Mouse (Mus musculus): ENCODE measurements around the gene Runx1.

Runx1 gene

GRCm38 (mm10) chr16:92744172-92744777, 81.7 kb downstream of the Runx1 start:
- no peak for DNase-seq

- DNase-seq = no peak
These were observed 82.2 kb downstream of the Runx1 start for GRCm38 (mm10) chr16:92743755-92744154.

- no peak for DNase-seq
These were observed 84.6 kb downstream of the Runx1 start for GRCm38 (mm10) chr16:92741342-92741741.

DNA sequence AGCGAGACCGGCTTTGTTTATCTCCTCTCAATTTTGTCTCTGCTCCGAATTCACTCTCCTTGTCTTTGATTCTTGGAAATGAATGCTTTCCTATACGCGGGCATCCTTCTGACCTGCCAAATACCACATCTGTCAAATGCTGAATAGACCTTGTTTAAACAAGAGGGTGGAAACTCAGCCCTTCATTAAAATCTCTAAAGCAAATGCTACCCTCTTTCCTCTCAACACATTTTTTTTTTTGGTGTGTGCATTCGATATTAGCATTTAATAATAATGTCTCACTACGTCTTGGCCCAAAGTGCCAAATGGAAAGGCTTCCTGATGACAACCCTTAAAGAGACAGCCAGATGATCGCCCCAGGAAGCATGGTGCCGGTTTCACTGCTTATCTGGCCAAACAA, 85.4 kb downstream of the Runx1 start:
- no peak for DNase-seq

GRCm38 (mm10) chr16:92739997-92740396, 86.0 kb downstream of the Runx1 start:
- DNase-seq = no peak

DNA sequence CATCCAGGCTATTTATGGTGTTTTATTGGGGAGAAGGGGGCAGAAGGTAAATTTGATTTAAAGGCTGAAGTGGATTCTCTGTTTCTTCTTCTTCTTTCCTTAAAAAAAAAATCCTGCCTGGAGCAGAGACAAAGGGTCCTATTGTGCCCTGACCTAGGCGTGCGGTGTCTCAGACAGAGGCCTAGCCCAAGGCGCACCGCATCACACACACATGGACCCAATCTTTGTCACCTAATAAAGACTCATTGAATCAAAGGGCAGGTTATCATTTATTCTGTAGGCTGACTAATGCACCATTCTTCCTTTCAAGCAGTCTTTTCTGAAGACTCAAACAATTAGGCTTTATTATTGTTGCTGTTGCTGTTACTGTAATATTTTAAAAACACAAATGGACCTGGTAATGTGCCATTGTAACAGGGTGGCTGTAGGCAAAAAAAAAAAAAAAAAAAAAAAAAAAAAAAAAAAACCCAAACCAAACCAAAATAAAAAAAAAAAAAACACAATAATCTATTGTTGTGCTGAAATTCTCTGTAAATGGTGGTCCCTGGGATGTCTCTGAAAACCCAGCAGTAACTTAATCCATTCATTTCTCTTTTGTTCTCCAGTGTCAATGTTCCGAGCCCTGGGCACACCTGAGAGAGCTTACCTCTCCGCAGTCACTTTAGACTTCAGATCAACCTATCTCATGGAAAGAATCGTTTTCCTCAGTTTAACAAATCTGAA, 86.7 kb downstream of the Runx1 start:
- DNase-seq = no peak

DNA sequence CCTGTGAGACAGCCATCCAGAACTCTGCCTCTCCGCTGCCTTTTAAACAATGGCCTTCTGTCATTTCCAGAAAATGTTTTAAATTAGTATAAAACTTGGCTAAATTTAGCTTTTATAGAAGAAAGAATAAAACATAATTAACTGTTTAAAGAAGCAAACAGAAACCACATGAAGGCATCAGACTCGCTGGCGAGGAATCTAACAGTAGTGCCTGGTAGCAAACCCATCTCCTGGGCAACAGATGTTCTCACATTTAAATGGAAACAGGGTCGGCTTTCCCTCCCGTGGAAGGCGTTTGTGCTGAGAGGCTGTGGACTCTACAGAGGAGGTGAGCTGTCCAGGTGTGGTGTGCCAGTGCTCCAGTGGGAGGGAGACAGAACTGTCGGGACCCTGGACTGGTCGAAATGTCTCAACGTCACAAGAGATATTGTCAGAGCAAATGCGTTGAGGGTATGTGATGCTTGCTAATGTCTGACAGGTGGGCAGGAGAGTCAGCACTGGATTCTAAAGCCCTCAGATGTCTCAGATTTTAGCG, 87.4 kb downstream of the Runx1 start:
- no peak for DNase-seq

GRCm38 (mm10) chr16:92726870-92727269, 99.1 kb downstream of the Runx1 start:
- no peak for DNase-seq

GRCm38 (mm10) chr16:92724526-92724925, 101.4 kb downstream of the Runx1 start:
- no peak for DNase-seq

GRCm38 (mm10) chr16:92720678-92721077, 105.3 kb downstream of the Runx1 start:
- DNase-seq = no peak

GRCm38 (mm10) chr16:92719725-92720124, 106.2 kb downstream of the Runx1 start:
- DNase-seq = no peak

- DNase-seq = no peak
These were observed 110.1 kb downstream of the Runx1 start for GRCm38 (mm10) chr16:92715599-92716483.

DNA sequence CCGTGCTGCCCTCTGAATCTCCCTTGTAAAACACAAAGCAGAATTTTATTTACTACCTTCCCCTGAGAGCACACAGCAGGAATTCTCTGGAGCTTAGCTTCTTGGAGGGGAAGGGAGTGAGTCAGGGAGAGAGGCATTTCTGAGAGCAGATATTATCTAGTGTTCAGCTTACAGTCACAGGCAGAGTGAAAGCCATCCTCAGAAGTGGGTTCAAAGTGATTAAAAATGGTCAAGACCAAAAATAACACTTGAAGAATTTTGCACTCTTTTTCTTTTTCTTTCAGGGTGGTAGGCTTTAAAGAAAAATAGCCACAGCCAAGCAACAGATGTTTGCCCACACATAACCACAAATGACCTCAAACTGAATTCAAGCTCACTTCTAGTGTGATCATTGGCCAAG, 115.8 kb downstream of the Runx1 start:
- no peak for DNase-seq

DNA sequence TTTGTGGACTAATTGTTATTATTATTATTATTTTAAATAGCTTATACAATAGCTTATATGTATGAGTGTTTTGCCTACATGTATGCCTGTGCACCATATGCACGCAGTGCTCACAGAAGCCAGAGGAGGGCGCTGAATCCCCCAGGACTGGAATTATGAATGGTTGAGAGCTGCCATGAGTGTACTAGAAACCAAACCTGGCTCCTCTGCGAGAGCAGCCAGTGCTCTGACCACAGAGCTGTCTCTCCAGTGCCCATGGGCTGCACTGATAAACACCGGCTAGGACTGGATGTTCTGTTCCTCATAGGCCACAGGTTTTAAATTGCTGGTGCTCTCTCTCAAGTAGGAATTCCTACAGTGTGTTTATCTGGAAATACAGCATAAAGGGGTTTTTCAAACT, 117.2 kb downstream of the Runx1 start:
- no peak for DNase-seq

- no peak for DNase-seq
These were observed 118.2 kb downstream of the Runx1 start for GRCm38 (mm10) chr16:92707712-92708111.

DNA sequence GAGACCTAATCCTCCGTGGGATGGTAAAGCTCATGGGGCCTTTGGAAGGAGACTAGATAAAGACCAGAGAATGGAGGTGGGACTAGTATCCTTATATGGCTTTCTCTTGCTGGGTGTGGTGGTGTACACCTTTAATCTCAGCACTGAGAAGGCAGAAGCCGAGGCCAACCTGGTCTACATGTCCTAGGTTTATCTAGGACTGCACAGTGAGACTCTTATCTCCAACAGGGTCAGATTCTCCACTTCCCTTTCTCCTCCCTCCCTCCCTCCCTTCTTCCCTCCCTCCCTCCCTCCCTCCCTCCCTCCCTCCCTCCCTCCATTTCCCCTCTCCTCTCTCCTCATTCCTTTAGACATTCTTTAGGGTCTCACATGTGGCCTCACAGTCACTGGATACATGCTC, 118.8 kb downstream of the Runx1 start:
- DNase-seq = no peak

- no peak for DNase-seq
These were observed 120.1 kb downstream of the Runx1 start for GRCm38 (mm10) chr16:92705564-92706458.

DNA sequence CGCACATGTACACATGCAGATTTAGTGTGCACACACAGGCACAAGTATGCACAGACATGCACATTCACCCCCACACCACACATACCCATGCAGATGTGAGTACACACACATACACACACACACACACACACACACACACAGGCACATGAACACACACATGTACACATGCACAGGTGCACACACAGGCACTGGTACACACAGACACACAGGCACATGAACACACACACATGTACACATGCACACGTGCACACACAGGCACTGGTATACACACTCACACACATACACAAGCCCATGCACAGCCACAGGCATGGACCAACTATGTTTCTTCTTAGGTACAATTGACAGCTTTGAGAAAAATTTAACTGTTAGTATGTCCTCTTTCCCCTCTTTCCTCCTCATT, 122.1 kb downstream of the Runx1 start:
- no peak for DNase-seq

DNA sequence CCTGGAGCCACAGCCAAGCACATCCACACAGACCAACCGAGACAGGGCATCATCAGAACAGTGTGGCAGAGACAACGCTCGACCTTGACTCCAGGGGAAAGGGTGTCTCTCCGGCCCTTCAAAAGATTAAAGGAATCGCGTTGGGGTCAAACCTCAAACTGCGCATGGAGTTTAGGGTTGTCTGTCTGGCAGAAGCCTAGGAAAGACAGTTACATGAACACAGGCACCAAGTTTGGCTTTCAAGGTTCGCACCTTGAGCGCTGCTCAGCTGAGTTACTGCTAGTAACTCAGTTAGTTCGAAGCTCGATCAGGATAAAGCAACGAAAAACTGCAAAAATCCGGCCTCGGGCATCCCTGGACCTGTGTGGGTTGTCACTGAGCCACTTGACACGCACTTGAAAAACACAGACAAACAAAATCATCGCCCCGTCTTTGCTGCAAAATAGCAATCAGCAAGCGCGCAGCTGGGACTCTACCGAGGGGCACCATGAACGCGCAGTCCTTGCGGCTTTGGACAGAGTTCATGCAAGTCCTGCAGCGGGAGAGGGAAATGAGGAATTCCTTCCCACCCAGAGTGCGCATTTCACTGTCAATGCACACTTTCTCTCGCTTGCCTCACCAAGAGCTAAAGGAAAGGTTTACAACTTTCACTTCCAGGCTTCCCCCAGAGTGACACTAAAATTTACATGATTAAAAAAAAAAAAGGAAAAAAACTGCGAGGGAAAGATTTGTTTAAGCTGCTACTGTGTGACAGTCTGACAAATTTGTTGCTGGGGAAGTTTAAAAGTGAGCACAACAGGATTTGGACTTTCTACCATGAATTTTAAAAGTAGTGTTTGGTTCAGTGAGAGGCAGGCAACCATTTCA, 126.2 kb downstream of the Runx1 start:
- DNase-seq = no peak

DNA sequence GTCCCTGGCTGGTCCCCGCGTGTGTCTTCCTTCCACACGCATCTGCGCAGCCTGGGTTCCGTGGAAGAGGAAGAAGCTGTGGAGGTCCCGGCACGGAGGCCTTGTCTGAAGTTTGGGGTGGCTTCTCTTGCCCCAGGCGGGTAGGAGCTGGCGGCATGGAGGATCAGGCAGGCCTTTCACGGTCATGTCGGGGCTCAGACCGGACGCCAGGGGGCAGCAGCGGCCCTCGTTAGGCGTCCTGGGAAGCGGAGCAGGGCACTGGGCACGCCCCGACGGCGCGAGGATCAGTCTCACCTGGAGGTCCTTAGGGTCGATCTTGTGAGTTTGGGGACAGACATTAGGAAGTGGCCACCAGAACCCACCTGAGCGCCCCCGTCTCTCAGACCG, 127.3 kb downstream of the Runx1 start:
- peak; percentile 62 for DNase-seq
